Mouse (Mus musculus) cerebellum, adult (tissue): Measurements from ENCODE around the gene Pikfyve.
A peak's percentile ranks its signal among the peaks of the same experiment; 100 is the strongest.

Experiments used
- ATAC-seq: cut with Nextera tagmentation; 2 replicates; pipeline ENCODE4 v1.9.2; 2017; ENCODE audit warnings: mild to moderate bottlenecking, moderate library complexity, mixed read lengths; ENCODE audit not compliant: insufficient number of reproducible peaks, low FRiP score, low TSS enrichment

The Pikfyve gene

DNA sequence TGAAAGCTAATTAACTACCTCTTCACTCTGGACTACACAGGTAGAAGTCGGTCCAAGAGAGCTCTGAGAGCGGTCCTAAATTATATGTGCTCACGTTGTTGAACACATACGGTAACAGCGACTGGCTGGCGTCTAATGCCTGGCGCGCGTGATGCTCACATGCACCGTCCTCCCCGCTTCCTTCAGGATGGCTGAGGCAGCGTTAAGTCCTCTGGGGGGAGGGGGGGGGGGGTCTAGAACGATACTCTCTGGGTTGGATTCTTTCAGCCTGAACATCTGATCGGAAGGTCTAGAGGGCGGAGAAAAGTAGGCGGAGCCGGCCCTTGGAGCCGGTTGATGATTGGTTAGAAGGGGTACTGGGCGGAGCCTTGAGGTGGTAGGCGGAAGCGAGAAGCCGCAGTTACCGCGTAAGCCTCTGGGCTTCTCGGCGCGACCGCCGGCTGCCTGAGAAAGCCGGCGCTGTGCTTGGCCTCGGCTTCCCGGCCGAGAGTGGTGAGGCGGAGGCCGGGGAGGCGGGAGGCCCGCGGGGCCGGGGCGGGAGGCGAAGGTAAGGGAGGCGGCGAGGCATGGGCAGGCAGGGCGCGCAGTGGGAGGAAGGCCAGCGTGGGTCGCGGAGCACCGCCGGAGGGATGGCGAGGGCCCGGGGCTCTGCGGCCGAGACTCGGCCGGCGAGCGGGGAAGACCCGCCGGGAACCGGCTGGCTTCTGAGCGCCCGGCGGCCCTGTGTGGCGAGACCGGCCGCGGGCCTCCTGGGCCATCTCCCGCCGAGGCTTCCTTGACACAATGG is at the start of gene Pikfyve, which contains the start of gene Idh1:
Pikfyve (plus strand) TSS at position 397 of the 787 bp plus-strand sequence.
Idh1 (minus strand) TSS at position 214 of the 787 bp plus-strand sequence.
- ATAC-seq, result peak; percentile 98

DNA sequence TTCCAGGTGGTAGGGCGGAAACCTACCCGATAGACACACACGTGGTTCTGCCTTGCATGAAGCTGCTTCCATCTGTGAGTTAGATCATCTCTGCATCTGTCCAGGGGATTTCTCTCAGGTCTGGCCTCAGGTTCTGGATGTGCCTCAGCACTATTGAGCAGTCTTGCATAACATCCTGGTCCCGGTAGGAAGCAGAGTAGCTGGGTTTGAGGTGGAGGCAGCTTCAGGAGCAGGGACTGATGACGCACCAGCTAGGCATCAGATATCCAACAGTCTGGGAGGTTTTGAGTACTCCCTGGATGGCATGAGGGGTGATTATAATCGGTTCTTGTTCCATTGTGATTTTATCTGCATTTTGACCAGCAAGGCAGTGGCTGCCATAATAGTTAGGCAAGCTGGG is 48.9 kb upstream of the Pikfyve start:
- ATAC-seq, result no peak

DNA sequence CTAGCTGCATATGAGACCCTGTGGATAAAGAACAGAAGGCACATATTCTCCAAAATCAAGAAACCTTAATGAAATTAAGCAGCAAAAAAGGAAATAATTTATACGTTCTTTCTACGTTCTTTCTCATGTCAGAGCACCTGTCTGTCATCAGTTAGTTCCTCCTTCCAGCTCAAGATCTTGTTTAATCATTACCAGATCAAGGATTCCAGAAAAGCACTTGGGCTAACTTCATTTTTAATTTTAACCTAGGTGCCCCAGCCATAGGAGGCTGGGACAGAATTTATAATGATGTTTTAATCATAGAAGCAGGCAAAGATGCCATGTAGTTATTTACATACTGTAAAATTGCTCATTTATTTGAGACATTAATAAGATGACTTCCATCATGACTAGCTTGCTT is 41.7 kb upstream of the Pikfyve start:
- no peak for ATAC-seq

DNA sequence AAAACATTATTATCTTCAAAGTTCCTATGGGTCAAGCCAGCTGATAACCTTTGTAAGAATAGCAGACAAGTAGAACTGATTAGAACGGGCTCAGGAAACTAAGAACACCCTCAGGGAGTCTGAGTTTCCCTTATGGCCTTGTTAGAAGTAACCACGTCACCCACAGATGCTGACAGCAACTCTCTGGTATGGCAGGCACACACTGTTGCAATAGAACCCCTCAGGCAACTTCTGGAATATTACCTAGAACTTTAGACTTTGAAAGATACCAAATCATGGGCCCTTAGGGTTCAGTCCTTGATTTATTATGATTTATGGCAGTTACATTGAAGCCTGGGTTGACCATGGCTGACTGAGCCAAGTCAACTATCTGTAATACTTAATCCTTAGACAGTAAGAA is 39.9 kb upstream of the Pikfyve start:
- ATAC-seq, result no peak

DNA sequence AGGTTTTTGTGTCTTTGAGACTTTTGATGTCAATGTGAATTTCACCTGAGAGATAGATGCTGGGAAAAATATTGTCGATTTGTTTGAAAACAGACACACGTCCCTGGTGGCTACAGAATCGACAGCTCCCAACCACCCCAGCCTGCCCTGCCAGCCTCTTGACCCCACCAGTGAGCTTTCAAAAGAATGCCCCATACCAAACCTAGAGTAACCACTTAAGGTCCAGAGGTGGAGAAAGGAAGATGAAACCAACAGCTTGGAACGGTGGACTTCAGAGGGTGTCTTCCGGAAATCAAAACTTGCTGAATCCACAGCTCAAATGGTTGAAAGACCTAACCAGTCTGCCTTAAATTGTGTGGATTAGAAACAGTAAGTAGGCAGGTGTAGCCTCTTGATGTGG is 39.2 kb upstream of the Pikfyve start:
- no peak for ATAC-seq

DNA sequence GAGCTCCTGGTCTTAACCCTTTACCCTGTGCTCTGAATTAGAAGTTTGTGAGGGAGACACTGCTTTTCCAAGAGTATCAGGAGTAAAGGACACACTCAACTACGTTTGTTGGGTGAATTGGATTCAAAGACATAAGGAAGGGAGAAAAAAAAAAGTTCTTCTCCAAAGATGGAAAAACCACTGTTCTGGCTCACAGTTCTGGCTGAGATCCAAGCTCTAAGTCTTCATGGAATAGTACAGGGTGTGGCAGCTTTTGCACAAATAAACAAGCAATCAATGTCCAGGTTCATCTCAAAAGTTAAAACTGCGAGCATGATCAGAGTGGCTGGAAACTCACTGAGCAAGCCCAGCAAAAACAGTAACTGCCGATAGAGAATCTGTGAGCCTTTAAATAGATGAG is 38.5 kb upstream of the Pikfyve start:
- ATAC-seq, result no peak

DNA sequence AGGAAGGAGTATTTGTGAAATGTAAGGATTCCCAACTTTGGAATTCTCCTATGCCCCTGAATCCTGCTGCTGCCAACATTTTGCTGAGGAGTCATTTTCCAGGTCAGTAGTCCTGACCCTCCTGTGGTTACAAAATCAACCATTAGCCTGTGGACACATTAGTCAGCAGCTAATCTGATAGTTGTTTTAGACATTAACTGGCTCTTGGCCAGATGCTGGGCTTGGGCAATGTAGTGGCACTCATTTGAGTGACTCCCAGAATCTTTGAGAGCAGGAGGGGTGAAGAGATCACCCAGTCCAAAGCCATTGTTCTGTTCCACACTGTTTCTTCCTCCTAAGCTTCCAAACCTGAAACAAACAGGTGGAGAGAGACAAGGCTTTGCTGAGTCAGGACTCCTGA is 31.7 kb upstream of the Pikfyve start:
- no peak for ATAC-seq

DNA sequence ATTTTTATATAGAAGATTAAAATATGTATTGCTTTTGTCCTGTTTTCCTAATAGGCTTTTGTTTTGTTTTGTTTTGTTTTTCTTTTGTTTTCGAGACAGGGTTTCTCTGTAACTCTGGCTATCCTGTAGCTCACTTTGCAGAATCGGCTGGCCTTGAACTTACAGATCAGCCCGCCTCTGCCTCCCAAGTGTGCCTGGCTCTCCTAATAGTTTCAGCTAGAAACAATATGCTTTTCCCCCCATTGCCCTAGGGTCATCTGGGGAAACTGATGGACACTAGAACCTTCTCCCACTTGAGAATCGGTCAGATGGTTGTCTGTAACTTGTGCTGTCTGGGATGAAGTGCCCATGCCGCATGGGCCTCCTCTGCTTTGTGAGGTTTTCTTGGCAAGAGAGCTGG is 30.4 kb upstream of the Pikfyve start:
- no peak for ATAC-seq

DNA sequence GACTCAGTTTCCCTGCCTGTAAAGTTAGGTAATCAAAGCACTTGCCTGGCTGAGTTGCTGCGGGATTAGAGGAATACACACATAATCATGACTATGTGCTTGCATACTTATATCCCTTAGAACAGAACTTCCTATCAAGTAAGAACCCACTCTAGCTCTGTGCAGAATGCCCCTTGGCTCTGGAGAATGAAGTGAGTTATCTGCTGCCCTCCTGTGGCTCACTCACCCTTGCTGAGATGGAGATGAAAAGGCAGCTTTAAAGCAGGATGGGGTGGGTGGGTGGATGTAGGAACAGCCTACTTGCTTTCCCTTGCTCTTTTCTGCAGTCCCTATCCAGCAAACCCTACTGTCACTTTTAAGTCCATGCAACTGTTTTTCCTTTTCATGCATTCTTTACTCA is 24.3 kb upstream of the Pikfyve start:
- no peak for ATAC-seq

DNA sequence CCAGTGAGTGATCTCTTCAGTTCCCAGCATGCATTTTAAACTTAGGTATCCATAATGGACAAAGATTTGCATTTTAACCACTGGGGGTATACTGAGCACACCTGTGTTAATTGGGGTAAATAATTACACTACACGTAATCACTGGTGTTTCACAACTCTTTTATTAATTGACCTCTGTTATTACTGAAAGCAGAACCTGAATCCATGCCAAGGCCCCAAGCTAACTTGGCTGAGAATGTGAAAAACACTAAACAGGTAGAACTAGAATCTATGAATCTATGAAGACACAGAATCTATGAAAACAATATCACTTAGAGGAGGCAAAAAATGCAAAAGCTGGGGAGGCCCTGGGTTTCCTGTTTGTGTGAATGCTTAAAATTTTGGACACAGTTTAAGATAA is 19.0 kb upstream of the Pikfyve start:
- no peak for ATAC-seq

DNA sequence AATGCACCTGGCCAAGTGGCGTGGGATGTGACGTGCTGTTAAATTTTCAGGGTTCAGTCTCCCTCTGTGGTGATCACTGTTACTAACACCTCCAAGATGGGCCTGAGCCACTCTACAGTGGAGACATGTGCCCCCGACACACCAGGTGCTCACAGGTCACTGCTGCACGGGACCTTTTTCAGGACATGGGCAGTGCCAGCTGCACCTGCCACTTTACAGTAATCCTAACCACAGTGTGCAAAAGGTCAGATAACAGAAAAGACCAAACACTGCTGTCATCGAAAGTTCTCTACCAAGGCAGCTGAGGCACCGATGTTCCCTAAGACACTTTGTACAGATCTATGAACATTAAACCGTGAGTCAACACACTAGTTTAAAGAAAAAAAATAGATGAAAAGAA is 16.9 kb upstream of the Pikfyve start:
- no peak for ATAC-seq

DNA sequence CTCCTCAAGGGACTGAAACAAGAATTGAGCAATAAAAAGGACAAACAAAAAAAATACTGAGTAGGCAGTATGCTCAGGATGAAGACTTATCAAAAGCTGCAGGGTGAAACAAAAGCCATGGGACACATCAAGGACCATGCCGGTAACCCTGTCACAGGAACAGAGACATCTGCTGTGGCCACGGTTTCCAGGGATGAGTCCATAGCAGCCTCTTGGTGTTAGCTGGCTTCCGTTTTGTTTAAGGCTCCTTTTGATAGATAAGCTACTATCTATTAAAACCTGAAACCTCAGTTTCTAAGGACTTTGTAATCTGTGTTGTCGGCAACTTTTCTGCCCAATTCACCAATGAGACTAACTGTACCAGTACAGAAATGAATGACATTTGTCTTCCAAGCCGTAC is 16.5 kb upstream of the Pikfyve start:
- ATAC-seq, result no peak

DNA sequence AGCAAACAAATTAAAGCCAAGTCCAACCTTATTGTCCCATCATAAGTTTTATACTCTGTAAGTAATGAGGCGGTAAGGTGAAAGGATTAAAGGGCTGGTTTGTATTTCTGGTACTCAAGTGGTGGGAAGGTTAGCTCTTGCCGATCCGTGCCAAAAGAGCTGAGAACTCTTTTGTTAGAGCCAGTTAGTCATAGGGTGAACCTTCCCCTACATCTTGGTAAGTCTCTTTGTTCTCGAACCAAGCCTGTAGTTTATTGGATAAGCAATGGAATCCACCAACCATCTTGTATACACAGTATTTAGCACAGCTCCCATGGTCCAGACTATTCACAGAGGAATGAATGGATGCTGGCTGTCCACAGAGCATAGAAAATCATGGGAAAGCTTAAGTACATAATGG is 14.9 kb upstream of the Pikfyve start:
- ATAC-seq, result no peak

DNA sequence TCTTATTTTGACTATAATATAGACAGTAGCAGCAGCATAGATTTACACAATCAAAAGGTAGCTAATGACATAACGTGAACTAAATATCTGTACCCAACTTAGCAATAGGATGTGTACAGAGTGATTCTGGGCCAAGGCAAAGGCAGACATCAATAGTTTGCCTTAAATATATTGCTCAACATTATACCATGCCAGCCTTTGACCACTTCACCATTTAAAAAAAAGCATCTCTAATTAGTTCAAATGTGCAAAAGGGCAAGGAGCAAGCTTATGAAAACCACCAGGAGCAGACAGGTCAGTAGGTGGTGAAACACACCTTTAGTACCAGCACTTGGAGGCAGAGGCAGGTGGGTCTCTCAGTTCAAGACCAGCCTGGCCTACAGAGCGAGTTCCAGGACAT is 12.8 kb upstream of the Pikfyve start:
- ATAC-seq, result no peak

DNA sequence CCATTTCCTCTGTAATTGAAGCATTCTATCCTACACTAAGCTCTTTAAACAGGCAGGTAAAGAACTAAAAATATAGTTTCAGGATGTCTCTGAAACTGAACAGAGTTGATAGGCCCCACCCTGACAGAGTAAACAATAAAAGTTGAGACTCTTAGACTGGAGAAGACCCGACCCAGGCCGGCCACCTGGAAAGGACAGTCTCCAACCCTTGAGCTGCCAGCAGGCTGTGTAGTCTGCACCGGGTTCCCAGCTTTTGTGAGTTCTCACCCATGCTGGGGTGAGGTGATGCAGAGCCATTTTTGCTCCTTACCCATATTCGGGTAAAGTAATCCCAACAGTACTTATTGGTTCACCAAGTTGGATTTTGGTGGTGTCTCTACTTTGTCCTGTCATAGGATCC is 10.3 kb upstream of the Pikfyve start:
- no peak for ATAC-seq

DNA sequence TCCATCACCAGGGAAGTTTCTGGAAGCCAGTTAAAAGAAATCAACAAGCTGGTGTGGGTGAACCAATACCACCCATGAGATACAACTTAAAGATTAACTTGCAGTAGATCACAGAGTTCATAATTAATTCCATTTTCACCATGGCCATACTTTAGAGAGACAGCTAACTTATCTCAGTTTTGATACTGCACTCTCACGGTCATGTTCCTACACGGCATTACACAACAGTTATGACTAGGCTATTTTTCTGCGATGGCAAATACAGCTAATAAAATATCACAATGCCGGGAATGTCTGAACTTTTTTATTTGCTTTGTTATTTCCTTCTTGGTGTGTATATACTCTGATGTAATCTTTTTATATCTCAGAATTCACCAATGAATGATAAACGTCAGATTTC is 9.6 kb upstream of the Pikfyve start:
- ATAC-seq, result no peak

DNA sequence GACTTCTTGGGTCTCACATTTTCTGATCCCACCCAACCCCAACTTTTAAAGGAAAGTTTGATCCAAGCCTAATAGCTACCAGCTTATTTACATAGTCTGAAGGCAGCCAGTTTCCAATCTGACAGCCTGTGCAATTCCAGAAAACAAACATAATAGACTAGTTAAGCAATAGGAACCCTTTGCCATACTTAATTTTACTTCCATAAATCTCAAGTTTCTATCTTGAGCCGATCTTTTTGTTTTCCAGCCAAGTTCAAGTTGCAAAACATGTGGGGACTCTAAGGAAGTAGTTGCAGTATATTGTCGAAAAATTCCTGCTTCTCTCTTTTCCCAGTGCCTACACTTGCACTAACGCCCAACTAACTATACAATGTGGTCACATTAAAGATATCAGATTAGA is 9.0 kb upstream of the Pikfyve start:
- no peak for ATAC-seq

DNA sequence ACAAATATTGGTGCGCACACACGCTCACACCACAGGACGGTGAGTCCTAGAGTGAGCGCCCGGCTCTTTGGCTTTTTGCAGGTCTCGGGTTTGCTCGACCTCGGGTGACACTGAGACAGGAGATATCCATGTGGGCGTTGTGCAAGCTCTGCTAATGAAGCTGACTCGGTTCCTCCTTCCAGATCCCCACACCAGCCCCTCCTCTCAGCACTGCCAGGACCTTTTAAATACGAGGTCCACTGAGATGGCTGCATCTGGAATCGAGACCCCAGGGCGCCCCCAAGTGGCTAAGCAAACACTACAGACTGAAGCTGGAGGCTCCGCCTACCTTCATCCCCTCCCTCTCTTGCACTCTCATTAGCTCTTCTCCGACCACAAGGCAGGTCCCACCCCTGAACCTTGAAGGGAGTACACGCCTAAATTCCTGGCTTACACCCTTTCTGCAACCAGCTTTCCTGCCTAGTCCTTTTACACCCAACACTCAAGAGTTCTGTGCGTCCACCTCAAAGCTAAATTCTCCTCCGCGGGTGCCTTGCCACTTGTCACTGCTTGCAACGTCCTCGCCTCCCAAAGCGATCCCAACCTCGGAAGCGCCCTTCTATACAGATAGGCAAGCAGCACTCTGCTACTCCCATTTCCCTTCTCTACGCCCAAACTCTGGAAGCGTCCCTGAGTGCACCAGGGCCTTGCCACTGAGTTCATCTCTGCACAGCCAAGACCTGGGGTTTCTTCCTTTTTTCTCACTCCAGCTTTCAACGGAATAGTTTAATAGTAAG is 8.2 kb upstream of the Pikfyve start:
- ATAC-seq, result peak; percentile 76

DNA sequence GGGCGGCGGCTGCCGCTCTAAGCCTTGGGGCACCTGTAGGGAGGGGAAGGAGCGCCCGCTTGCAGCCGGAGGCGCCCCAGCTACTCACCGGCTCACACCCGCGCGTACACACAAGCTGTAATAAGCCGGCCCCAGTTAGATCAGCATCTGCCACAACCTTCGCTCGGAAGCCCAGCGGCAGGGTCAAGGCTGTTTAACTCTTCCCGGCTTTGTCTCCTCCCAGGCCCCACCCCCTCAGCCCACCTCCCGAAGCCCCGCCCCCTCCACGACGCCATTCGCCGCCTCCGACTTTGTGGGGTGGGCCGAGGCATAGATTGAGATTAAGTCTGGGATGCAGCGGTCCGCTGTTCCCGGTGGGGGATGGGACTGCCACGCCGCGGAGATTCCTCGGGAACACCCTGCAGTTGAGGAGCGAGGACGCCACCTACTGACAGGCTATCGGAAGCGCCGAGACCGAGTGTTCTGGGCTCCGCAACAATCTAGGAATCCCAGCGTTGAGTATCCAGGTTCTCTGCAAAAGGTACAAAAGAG is 7.5 kb upstream of the Pikfyve start:
- peak; percentile 87 for ATAC-seq

DNA sequence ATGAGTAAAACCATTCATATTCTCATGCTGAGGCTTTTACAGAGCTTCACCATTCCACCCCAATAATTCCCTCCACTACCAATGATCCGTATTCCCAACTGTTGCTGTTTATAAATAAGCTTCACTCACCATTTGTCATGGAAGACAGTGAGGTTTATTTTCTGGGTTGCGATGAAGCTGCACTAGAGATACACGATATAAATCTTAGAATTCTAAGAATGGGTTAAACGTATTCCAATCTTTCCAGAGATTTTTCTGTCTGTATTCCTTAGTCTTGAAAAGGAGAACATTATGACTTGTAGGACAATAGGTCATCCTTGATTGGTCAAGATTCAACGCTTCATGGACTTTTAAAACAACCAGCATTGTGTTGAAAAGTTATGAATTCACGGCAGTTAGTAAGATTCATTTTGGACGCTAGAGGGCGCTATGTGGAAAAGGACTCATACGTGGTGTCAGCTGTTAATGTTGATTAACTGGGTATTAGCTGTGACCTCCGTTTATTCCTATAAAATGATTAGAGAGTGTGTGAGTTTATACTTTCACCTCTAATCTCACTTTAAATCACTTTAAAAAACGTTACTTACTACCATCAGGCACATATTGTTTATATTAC is 6.7 kb upstream of the Pikfyve start:
- ATAC-seq, result no peak

DNA sequence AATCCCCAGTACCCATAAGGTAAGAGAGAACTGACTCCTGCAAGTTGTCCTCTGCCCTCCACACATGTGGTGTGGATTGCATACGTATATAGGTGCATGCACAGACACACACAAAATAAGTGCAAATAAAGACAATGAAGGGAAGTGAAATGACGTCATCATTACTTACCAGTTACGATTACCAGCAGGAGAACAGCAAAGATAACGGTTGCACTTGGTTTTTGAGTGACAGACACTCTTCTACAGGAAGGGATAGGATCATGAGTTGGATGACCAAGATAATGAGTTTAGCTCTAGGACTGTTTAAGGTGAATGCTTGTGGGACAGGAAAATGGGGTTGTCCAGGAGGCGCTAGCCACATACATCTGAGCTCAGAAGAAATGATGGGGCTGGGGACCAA is 5.0 kb upstream of the Pikfyve start:
- ATAC-seq, result no peak
